Mouse (Mus musculus): Measurements from ENCODE around the gene Tfdp2. TPM values are rescaled to one million over a fixed set of nuclear protein-coding genes. Genes with fewer than 3 reads are reported as not detected.

Tfdp2 gene
- total RNA-seq, 2 experiments from 2014 or later = 27.3 to 32.4 TPM

- no peak for DNase-seq (ENCODE audit: low spot score in 2 of 2)
- intact Hi-C loops (cut with DNase I) = no loop called here
Measured at GRCm38 (mm10) chr9:96220419-96220818, 24.3 kb downstream of the Tfdp2 start.

- DNase-seq (ENCODE audit: low spot score in 2 of 2) = no peak
- intact Hi-C loops (cut with DNase I) = no loop called here
Measured at GRCm38 (mm10) chr9:96223302-96223701, 27.2 kb downstream of the Tfdp2 start.

- intact Hi-C loops (cut with DNase I) = no loop called here
- DNase-seq (ENCODE audit: low spot score in 2 of 2) = no peak
Measured at GRCm38 (mm10) chr9:96228285-96228684, 32.2 kb downstream of the Tfdp2 start.

GRCm38 (mm10) chr9:96230271-96230670, 34.2 kb downstream of the Tfdp2 start:
- intact Hi-C loops (cut with DNase I) = no loop called here
- no peak for DNase-seq (ENCODE audit: low spot score in 2 of 2)

- no peak for DNase-seq (ENCODE audit: low spot score in 2 of 2)
- intact Hi-C loops (cut with DNase I) = no loop called here
Measured at GRCm38 (mm10) chr9:96235477-96235876, 39.4 kb downstream of the Tfdp2 start.

GRCm38 (mm10) chr9:96237391-96237790, 41.3 kb downstream of the Tfdp2 start:
- no peak for DNase-seq (ENCODE audit: low spot score in 2 of 2)
- intact Hi-C loops (cut with DNase I) = no loop called here

- no peak for DNase-seq (ENCODE audit: low spot score in 2 of 2)
- intact Hi-C loops (cut with DNase I) = no loop called here
Measured at GRCm38 (mm10) chr9:96238286-96238685, 42.2 kb downstream of the Tfdp2 start.

GRCm38 (mm10) chr9:96241134-96242097, 45.3 kb downstream of the Tfdp2 start:
- no peak for DNase-seq (ENCODE audit: low spot score in 2 of 2)
- intact Hi-C loops (cut with DNase I) = no loop called here

GRCm38 (mm10) chr9:96243915-96244314, 47.8 kb downstream of the Tfdp2 start:
- no peak for DNase-seq (ENCODE audit: low spot score in 2 of 2)
- intact Hi-C loops (cut with DNase I) = no loop called here

- DNase-seq (ENCODE audit: low spot score in 2 of 2) = no peak
- intact Hi-C loops (cut with DNase I) = no loop called here
Measured at GRCm38 (mm10) chr9:96254812-96255211, 58.7 kb downstream of the Tfdp2 start.

GRCm38 (mm10) chr9:96258478-96258877, 62.4 kb downstream of the Tfdp2 start:
- DNase-seq (ENCODE audit: low spot score in 2 of 2) = no peak

GRCm38 (mm10) chr9:96259017-96259512, 63.0 kb downstream of the Tfdp2 start:
- DNase-seq (ENCODE audit: low spot score in 2 of 2) = peak in 1 of 2 experiments; percentile 17
- intact Hi-C loops (cut with DNase I) = no loop called here

More at GRCm38 (mm10) chr9:96258478-96258877, 62.4 kb downstream of the Tfdp2 start:
- intact Hi-C loops (cut with DNase I) = no loop called here

- intact Hi-C loops (cut with DNase I) = no loop called here
- peak; percentile 15 to 20 for DNase-seq (ENCODE audit: low spot score in 2 of 2)
Measured at GRCm38 (mm10) chr9:96259753-96260520, 63.9 kb downstream of the Tfdp2 start.

GRCm38 (mm10) chr9:96261101-96261500, 65.0 kb downstream of the Tfdp2 start:
- intact Hi-C loops (cut with DNase I) = no loop called here
- no peak for DNase-seq (ENCODE audit: low spot score in 2 of 2)

- no peak for DNase-seq (ENCODE audit: low spot score in 2 of 2)
- intact Hi-C loops (cut with DNase I) = no loop called here
Measured at GRCm38 (mm10) chr9:96261980-96262379, 65.9 kb downstream of the Tfdp2 start.

- DNase-seq (ENCODE audit: low spot score in 2 of 2) = no peak
- intact Hi-C loops (cut with DNase I) = no loop called here
Measured at GRCm38 (mm10) chr9:96266793-96267558, 70.9 kb downstream of the Tfdp2 start.

- intact Hi-C loops (cut with DNase I) = no loop called here
- DNase-seq (ENCODE audit: low spot score in 2 of 2) = no peak
Measured at GRCm38 (mm10) chr9:96267559-96267948, 71.5 kb downstream of the Tfdp2 start.

GRCm38 (mm10) chr9:96269726-96270125, 73.7 kb downstream of the Tfdp2 start:
- no peak for DNase-seq (ENCODE audit: low spot score in 2 of 2)
- intact Hi-C loops (cut with DNase I) = no loop called here

GRCm38 (mm10) chr9:96275543-96275942, 79.5 kb downstream of the Tfdp2 start:
- intact Hi-C loops (cut with DNase I) = no loop called here
- no peak for DNase-seq (ENCODE audit: low spot score in 2 of 2)

GRCm38 (mm10) chr9:96281497-96281896, 85.4 kb downstream of the Tfdp2 start:
- intact Hi-C loops (cut with DNase I) = no loop called here
- no peak for DNase-seq (ENCODE audit: low spot score in 2 of 2)

Data from left cerebral cortex, postnatal 36 days (tissue).